Mouse (Mus musculus) limb, embryonic 14.5 days (tissue): ENCODE measurements around the gene Scoc. TPM values are rescaled to one million over a fixed set of nuclear protein-coding genes. Genes with fewer than 3 reads are reported as not detected.

ENCODE experiments used
- ATAC-seq: fragments of 200-750 bp; cut with Nextera tagmentation; 2 replicates; pipeline ENCODE4 v1.8.0; 2017; ENCODE audit warnings: low read depth, moderate number of reproducible peaks, moderate TSS enrichment; ENCODE audit not compliant: low FRiP score
- DNase-seq: peaks from one replicate; pipeline ENCODE4 v3.0.0-alpha.2; 2015; ENCODE audit warnings: low spot score
- H3K27ac ChIP-seq: fragments of 300-500 bp; sonication (generic); replicated peaks from 2 replicates; pipeline ENCODE4 v1.5.1; 2014; ENCODE audit warnings: low read depth, mild to moderate bottlenecking, low read length, moderate library complexity, mixed read lengths
- H3K27me3 ChIP-seq: fragments of 300-500 bp; sonication (generic); 2 replicates; pipeline ENCODE4 v1.6.1; 2014; ENCODE audit warnings: low read length, mixed read lengths; ENCODE audit not compliant: control insufficient read depth, insufficient read depth
- H3K36me3 ChIP-seq: fragments of 300-500 bp; sonication (generic); 2 replicates; pipeline ENCODE4 v1.6.1; 2014; ENCODE audit warnings: mild to moderate bottlenecking, low read length, moderate library complexity, mixed read lengths; ENCODE audit not compliant: control insufficient read depth, insufficient read depth
- H3K4me1 ChIP-seq: fragments of 300-500 bp; sonication (generic); 2 replicates; pipeline ENCODE4 v1.6.1; 2014; ENCODE audit warnings: antibody characterized with exemption, low read length, mixed read lengths; ENCODE audit not compliant: control insufficient read depth, insufficient read depth
- H3K4me2 ChIP-seq: fragments of 300-500 bp; sonication (generic); replicated peaks from 2 replicates; pipeline ENCODE4 v1.6.1; 2014; ENCODE audit warnings: low read depth, mild to moderate bottlenecking, low read length, moderate library complexity; ENCODE audit not compliant: severe bottlenecking
- H3K4me3 ChIP-seq: fragments of 300-500 bp; sonication (generic); replicated peaks from 2 replicates; pipeline ENCODE4 v1.5.1; 2014; ENCODE audit warnings: low read length
- H3K9ac ChIP-seq: fragments of 300-500 bp; sonication (generic); 2 replicates; pipeline ENCODE4 v1.6.1; 2014; ENCODE audit warnings: mild to moderate bottlenecking, low read depth, low read length, moderate library complexity; ENCODE audit not compliant: severe bottlenecking
- H3K9me3 ChIP-seq: fragments of 300-500 bp; sonication (generic); 2 replicates; pipeline ENCODE4 v1.6.1; 2016; ENCODE audit warnings: low read length; ENCODE audit not compliant: control insufficient read depth
- POLR2A ChIP-seq: fragments of 200-500 bp; IDR thresholded peaks from 2 replicates; pipeline ENCODE4 v1.8.0; 2012; ENCODE audit warnings: inconsistent platforms, mild to moderate bottlenecking, moderate library complexity, borderline replicate concordance; ENCODE audit not compliant: insufficient read depth, insufficient read length; ENCODE audit errors: extremely low read depth
- WGBS: fragments of 180-500 bp; shearing (Covaris S2); extraction: QIAGEN DNeasy Blood & Tissue Kit; methylation state at CpG from one replicate; pipeline ENCODE4 v1.1.7; 2014; 5-methylcytosine and 5-hydroxymethylcytosine counted together
- polyA plus RNA-seq, 2 experiments: library from polyadenylated mRNA; depleted of rRNA in 1 of 2; stranded (reverse) in 1 of 2; unstranded in 1 of 2; fragments of >200 nt; fragmentation: Nextera tagmentation in 1 of 2; extraction: Ambion mirVana in 1 of 2; gene quantifications; 2 replicates each; pipeline versions ENCODE4 v1.2.1 to v1.2.3; 2012 to 2014

Gene Scoc
- polyA plus RNA-seq, 2 experiments: 81.6 to 118 TPM

- Histone ChIP-seq H3K27ac (no peak overlapping the region), H3K9me3 (no peaks in the 10 kb centered on the region), H3K4me1 (no peaks in the 10 kb centered on the region), H3K36me3 (no peaks in the 10 kb centered on the region), H3K4me3 (no peak overlapping the region), H3K4me2 (no peak overlapping the region), H3K9ac (no peak overlapping the region), H3K27me3 (no peaks in the 10 kb centered on the region)
- no peak for TF ChIP-seq POLR2A
- ATAC-seq: no peak
- WGBS: 79% methylated on average over 7 of the region's 7 CpGs
- DNase-seq: no peak
These were observed 31.2 kb downstream of the Scoc start for GRCm38 (mm10) chr8:83426949-83427348.

- no peak overlapping the region for H3K4me2 ChIP-seq
- H3K9me3 ChIP-seq: no peaks in the 10 kb centered on the region
- no peak for DNase-seq
- no peak for ATAC-seq
- H3K9ac ChIP-seq: no peak overlapping the region
- H3K4me3 ChIP-seq: no peak overlapping the region
- no peak overlapping the region for H3K27ac ChIP-seq
- TF ChIP-seq POLR2A: no peak
- WGBS: 73% methylated on average over 11 of the region's 11 CpGs
- no peaks in the 10 kb centered on the region for H3K36me3 ChIP-seq
- no peaks in the 10 kb centered on the region for H3K4me1 ChIP-seq
- H3K27me3 ChIP-seq: no peaks in the 10 kb centered on the region
These were observed 32.0 kb downstream of the Scoc start for GRCm38 (mm10) chr8:83426104-83426759.

DNA sequence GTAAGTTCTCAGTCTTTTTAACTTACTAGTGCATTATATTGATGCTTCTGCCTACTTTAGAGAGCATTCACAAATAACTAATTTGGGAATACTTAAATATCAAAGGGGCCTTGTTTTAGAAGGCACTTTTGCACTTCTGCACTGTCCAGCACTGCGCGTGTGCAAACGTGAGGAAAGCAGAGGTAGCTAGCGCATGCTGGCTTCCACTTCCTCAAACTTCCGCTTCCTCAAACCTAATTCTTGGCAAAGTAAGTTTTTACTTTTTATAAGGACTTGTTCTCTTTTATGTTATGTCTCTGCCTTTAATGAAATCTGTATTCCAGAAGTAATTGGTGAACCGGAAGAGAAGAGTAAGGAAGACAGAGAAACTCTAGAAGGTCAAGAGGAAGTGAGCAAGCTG is 33.0 kb downstream of the Scoc start:
- no peaks in the 10 kb centered on the region for H3K36me3 ChIP-seq
- DNase-seq (no peak), ATAC-seq (no peak)
- no peak overlapping the region for H3K27ac ChIP-seq
- no peaks in the 10 kb centered on the region for H3K9me3 ChIP-seq
- no peaks in the 10 kb centered on the region for H3K4me1 ChIP-seq
- TF ChIP-seq POLR2A: no peak
- 90% methylated on average over 6 of the region's 6 CpGs for WGBS
- no peaks in the 10 kb centered on the region for H3K27me3 ChIP-seq
- H3K9ac ChIP-seq: no peak overlapping the region
- H3K4me2 ChIP-seq: no peak overlapping the region
- H3K4me3 ChIP-seq: no peak overlapping the region

DNA sequence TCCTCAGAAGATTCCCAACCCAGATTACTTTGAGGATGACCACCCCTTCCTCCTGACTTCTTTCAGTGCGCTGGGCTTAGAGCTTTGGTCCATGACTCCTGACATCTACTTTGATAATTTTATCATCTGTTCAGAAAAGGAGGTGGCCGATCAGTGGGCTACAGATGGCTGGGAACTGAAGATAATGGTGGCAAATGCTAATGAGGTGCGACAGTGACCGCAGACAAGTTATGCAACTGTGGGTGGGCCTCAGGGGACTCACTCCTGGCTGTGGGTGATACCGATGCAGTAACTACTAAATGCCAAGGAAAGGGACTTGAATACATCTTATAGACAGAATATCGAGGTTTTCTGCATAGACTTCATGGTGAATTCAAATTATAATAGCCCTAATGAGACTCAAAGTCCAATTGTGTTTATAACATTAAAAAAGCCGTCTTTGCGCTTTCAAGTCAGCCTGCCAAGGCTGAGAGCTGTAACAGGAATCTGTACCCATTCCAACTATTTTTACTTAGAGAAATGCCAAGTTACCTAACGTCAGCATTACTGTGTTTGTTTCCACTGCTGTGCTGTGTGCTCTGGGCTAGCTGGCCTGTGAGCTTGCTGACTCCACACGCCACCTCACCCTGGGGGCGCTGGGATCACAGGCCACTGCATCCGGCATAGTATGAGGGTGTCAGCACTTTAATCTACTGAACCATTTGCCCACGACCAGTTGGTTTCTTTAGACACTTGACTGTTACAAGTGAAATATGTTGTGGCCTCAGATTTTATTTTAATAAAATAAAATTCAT is 35.0 kb downstream of the Scoc start:
- no peak for ATAC-seq
- Histone ChIP-seq H3K36me3 (no peaks in the 10 kb centered on the region), H3K27ac (no peak overlapping the region), H3K9ac (no peak overlapping the region), H3K4me1 (no peaks in the 10 kb centered on the region), H3K9me3 (no peaks in the 10 kb centered on the region), H3K4me3 (no peak overlapping the region), H3K27me3 (no peaks in the 10 kb centered on the region), H3K4me2 (no peak overlapping the region)
- 71% methylated on average over 13 of the region's 13 CpGs for WGBS
- TF ChIP-seq POLR2A: no peak
- DNase-seq: no peak

- no peak overlapping the region for H3K27ac ChIP-seq
- H3K4me1 ChIP-seq: no peaks in the 10 kb centered on the region
- TF ChIP-seq POLR2A: no peak
- H3K9me3 ChIP-seq: no peaks in the 10 kb centered on the region
- no peak overlapping the region for H3K4me3 ChIP-seq
- ATAC-seq: no peak
- no peak overlapping the region for H3K9ac ChIP-seq
- H3K36me3 ChIP-seq: no peaks in the 10 kb centered on the region
- DNase-seq: no peak
- no peak overlapping the region for H3K4me2 ChIP-seq
- no peaks in the 10 kb centered on the region for H3K27me3 ChIP-seq
- 92% methylated on average over 1 of the region's 1 CpGs for WGBS
These were observed 36.8 kb downstream of the Scoc start for GRCm38 (mm10) chr8:83421354-83421753.
